Mouse (Mus musculus): ENCODE measurements around the gene Fscn1.

DNA sequence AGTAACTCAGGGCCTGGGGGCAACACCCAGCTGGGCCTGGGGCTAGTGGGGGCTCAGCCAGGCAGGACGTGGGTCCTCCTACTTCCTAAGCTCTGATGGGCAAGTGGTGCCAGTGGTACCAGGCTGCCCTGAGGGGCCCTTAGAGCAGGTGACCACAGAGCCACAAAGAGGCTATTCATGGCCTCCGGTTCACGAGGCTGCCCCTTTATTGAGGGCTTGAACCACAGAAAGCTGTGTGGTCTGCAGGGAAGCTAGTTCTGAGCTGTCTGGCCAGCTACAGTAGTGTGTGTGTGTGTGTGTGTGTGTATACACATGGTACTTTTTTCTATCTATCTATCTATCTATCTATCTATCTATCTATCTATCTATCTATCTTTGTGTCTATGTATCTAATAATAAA lies 6.5 kb upstream of the Fscn1 start:
- TF ChIP-seq POLR2A (IDR thresholded peaks at IDR 0.05; ENCODE audit: extremely low read depth, insufficient read depth, low read length): no peak
- TF ChIP-seq CTCF (IDR thresholded peaks at IDR 0.05; ENCODE audit: low read depth, low read length): no peak
